Mouse (Mus musculus): ENCODE measurements around the gene Pomgnt1.

Gene Pomgnt1

GRCm38 (mm10) chr4:116140801-116141574 lies 17.3 kb downstream of the Pomgnt1 start:
- DNase-seq (ENCODE audit: low spot score): no peak

GRCm38 (mm10) chr4:116141736-116142135 lies 18.1 kb downstream of the Pomgnt1 start:
- DNase-seq (ENCODE audit: low spot score): no peak

GRCm38 (mm10) chr4:116142269-116142668 lies 18.6 kb downstream of the Pomgnt1 start:
- DNase-seq (ENCODE audit: low spot score): no peak

GRCm38 (mm10) chr4:116143317-116143811 lies 19.7 kb downstream of the Pomgnt1 start:
- DNase-seq (ENCODE audit: low spot score): no peak

- DNase-seq (ENCODE audit: low spot score): peak; percentile 62
These were observed 20.5 kb downstream of the Pomgnt1 start for GRCm38 (mm10) chr4:116143891-116144717.

- DNase-seq (ENCODE audit: low spot score): no peak
These were observed 26.1 kb downstream of the Pomgnt1 start for GRCm38 (mm10) chr4:116149812-116150155.

GRCm38 (mm10) chr4:116150156-116150861 lies 26.7 kb downstream of the Pomgnt1 start:
- peak; percentile 71 for DNase-seq (ENCODE audit: low spot score)

GRCm38 (mm10) chr4:116150862-116151221 lies 27.2 kb downstream of the Pomgnt1 start:
- DNase-seq (ENCODE audit: low spot score): no peak

GRCm38 (mm10) chr4:116151238-116151637 lies 27.6 kb downstream of the Pomgnt1 start, which contains the start of gene Lurap1:
Lurap1 (minus strand) TSS chr4:116151338.
- no peak for DNase-seq (ENCODE audit: low spot score)

GRCm38 (mm10) chr4:116152702-116153101 lies 29.1 kb downstream of the Pomgnt1 start:
- DNase-seq (ENCODE audit: low spot score): no peak

- no peak for DNase-seq (ENCODE audit: low spot score)
These were observed 34.2 kb downstream of the Pomgnt1 start for GRCm38 (mm10) chr4:116157882-116158281.

GRCm38 (mm10) chr4:116159912-116160311 lies 36.3 kb downstream of the Pomgnt1 start:
- no peak for DNase-seq (ENCODE audit: low spot score)

GRCm38 (mm10) chr4:116160769-116161168 lies 37.1 kb downstream of the Pomgnt1 start:
- DNase-seq (ENCODE audit: low spot score): no peak

GRCm38 (mm10) chr4:116162142-116162541 lies 38.5 kb downstream of the Pomgnt1 start:
- no peak for DNase-seq (ENCODE audit: low spot score)

GRCm38 (mm10) chr4:116164759-116165554 lies 41.3 kb downstream of the Pomgnt1 start:
- DNase-seq (ENCODE audit: low spot score): no peak

GRCm38 (mm10) chr4:116165708-116166407 lies 42.2 kb downstream of the Pomgnt1 start:
- no peak for DNase-seq (ENCODE audit: low spot score)

- peak; percentile 55 for DNase-seq (ENCODE audit: low spot score)
These were observed 43.8 kb downstream of the Pomgnt1 start, which contains the start of gene Tspan1 for GRCm38 (mm10) chr4:116167404-116167803. Tspan1 (minus strand) TSS chr4:116167601.

GRCm38 (mm10) chr4:116168617-116169352 lies 45.1 kb downstream of the Pomgnt1 start:
- DNase-seq (ENCODE audit: low spot score): peak; percentile 67

- no peak for DNase-seq (ENCODE audit: low spot score)
These were observed 45.7 kb downstream of the Pomgnt1 start for GRCm38 (mm10) chr4:116169353-116169672.

GRCm38 (mm10) chr4:116173072-116173471 lies 49.4 kb downstream of the Pomgnt1 start, which contains the start of the genes 1700042G07Rik and Gm49337:
1700042G07Rik (plus strand) TSS chr4:116173372.
Gm49337 (plus strand) TSS chr4:116173384.
- no peak for DNase-seq (ENCODE audit: low spot score)

Data from urinary bladder, postnatal 25 days (tissue).